Mouse (Mus musculus): ENCODE results near the gene Trmt6. TPM values are rescaled to one million over a fixed set of nuclear protein-coding genes. Genes with fewer than 3 reads are reported as not detected.

Gene Trmt6
- polyA plus RNA-seq, 1 experiment from 2014 or later = 26.5 TPM

GRCm38 (mm10) chr2:132846407-132847358 lies 30.8 kb upstream of the Trmt6 start, which contains the start of gene Crls1:
TSS of gene Crls1 (plus strand) at chr2:132846666.
- WGBS (ENCODE audit: insufficient replicate concordance) = under 1% methylated on average over 96 of the region's 96 CpGs
- H3K4me2 ChIP-seq = peak within 1 kb of the TSS; percentile 90

GRCm38 (mm10) chr2:132841071-132841470 lies 25.2 kb upstream of the Trmt6 start:
- Histone ChIP-seq H3K9ac (ENCODE audit: low read depth, low read length) (no peak overlapping the region), H3K9me3 (replicated peaks; ENCODE audit: control insufficient read depth, low read length) (no peaks in the 10 kb centered on the region), H3K36me3 (ENCODE audit: control insufficient read depth, insufficient read depth, low read length) (0 out of 2 replicates have a peak, but pooled peaks cover 2% of the 10 kb centered on the region), H3K27ac (ENCODE audit: low read depth, low read length) (no peak overlapping the region), H3K27me3 (ENCODE audit: control insufficient read depth, insufficient read depth, low read length) (no peaks in the 10 kb centered on the region), H3K4me2 (no peak overlapping the region), H3K4me3 (ENCODE audit: low read depth, low read length) (no peak overlapping the region), H3K4me1 (ENCODE audit: control insufficient read depth, insufficient read depth, low read length) (no peaks in the 10 kb centered on the region)
- 91% methylated on average over 4 of the region's 4 CpGs for WGBS (ENCODE audit: insufficient replicate concordance)
- no peak for ATAC-seq (replicated peaks; ENCODE audit: insufficient number of reproducible peaks, low FRiP score, low TSS enrichment)

More at GRCm38 (mm10) chr2:132846407-132847358, 30.8 kb upstream of the Trmt6 start, which contains the start of gene Crls1:
- Histone ChIP-seq H3K27ac (ENCODE audit: low read depth, low read length) (peak within 1 kb of the TSS; percentile 62), H3K9me3 (replicated peaks; ENCODE audit: control insufficient read depth, low read length) (no peaks in the 10 kb centered on the region), H3K9ac (ENCODE audit: low read depth, low read length) (peak within 1 kb of the TSS; percentile 89), H3K36me3 (ENCODE audit: control insufficient read depth, insufficient read depth, low read length) (no peaks in the 10 kb centered on the region), H3K4me1 (ENCODE audit: control insufficient read depth, insufficient read depth, low read length) (peaks cover 12% of the 10 kb centered on the region), H3K27me3 (ENCODE audit: control insufficient read depth, insufficient read depth, low read length) (no peaks in the 10 kb centered on the region), H3K4me3 (ENCODE audit: low read depth, low read length) (peak within 1 kb of the TSS; percentile 91)
- peak; percentile 84 for ATAC-seq (replicated peaks; ENCODE audit: insufficient number of reproducible peaks, low FRiP score, low TSS enrichment)

- Histone ChIP-seq H3K4me1 (ENCODE audit: control insufficient read depth, insufficient read depth, low read length) (no peaks in the 10 kb centered on the region), H3K9ac (ENCODE audit: low read depth, low read length) (no peak overlapping the region), H3K27ac (ENCODE audit: low read depth, low read length) (no peak overlapping the region), H3K9me3 (replicated peaks; ENCODE audit: control insufficient read depth, low read length) (no peaks in the 10 kb centered on the region), H3K4me3 (ENCODE audit: low read depth, low read length) (no peak overlapping the region), H3K4me2 (no peak overlapping the region), H3K27me3 (ENCODE audit: control insufficient read depth, insufficient read depth, low read length) (no peaks in the 10 kb centered on the region), H3K36me3 (ENCODE audit: control insufficient read depth, insufficient read depth, low read length) (peaks cover 29% of the 10 kb centered on the region)
- ATAC-seq (replicated peaks; ENCODE audit: insufficient number of reproducible peaks, low FRiP score, low TSS enrichment) = no peak
- 73% methylated on average over 2 of the region's 2 CpGs for WGBS (ENCODE audit: insufficient replicate concordance)
Measured at GRCm38 (mm10) chr2:132802976-132803375, 12.9 kb downstream of the Trmt6 start.

- Histone ChIP-seq H3K36me3 (ENCODE audit: control insufficient read depth, insufficient read depth, low read length) (no peaks in the 10 kb centered on the region), H3K27ac (ENCODE audit: low read depth, low read length) (no peak overlapping the region), H3K27me3 (ENCODE audit: control insufficient read depth, insufficient read depth, low read length) (no peaks in the 10 kb centered on the region), H3K4me1 (ENCODE audit: control insufficient read depth, insufficient read depth, low read length) (no peaks in the 10 kb centered on the region), H3K9me3 (replicated peaks; ENCODE audit: control insufficient read depth, low read length) (no peaks in the 10 kb centered on the region), H3K9ac (ENCODE audit: low read depth, low read length) (no peak overlapping the region), H3K4me3 (ENCODE audit: low read depth, low read length) (no peak overlapping the region), H3K4me2 (no peak overlapping the region)
- WGBS (ENCODE audit: insufficient replicate concordance) = 73% methylated on average over 7 of the region's 7 CpGs
- ATAC-seq (replicated peaks; ENCODE audit: insufficient number of reproducible peaks, low FRiP score, low TSS enrichment) = no peak
Measured at GRCm38 (mm10) chr2:132794204-132794586, 21.7 kb downstream of the Trmt6 start.

- Histone ChIP-seq H3K36me3 (ENCODE audit: control insufficient read depth, insufficient read depth, low read length) (no peaks in the 10 kb centered on the region), H3K9me3 (replicated peaks; ENCODE audit: control insufficient read depth, low read length) (no peaks in the 10 kb centered on the region), H3K4me3 (ENCODE audit: low read depth, low read length) (no peak overlapping the region), H3K4me2 (no peak overlapping the region), H3K9ac (ENCODE audit: low read depth, low read length) (no peak overlapping the region), H3K27ac (ENCODE audit: low read depth, low read length) (no peak overlapping the region), H3K27me3 (ENCODE audit: control insufficient read depth, insufficient read depth, low read length) (no peaks in the 10 kb centered on the region), H3K4me1 (ENCODE audit: control insufficient read depth, insufficient read depth, low read length) (no peaks in the 10 kb centered on the region)
- no peak for ATAC-seq (replicated peaks; ENCODE audit: insufficient number of reproducible peaks, low FRiP score, low TSS enrichment)
- 76% methylated on average over 19 of the region's 19 CpGs for WGBS (ENCODE audit: insufficient replicate concordance)
Measured at GRCm38 (mm10) chr2:132793441-132794203, 22.2 kb downstream of the Trmt6 start.

GRCm38 (mm10) chr2:132784039-132784438 lies 31.8 kb downstream of the Trmt6 start:
- H3K27ac ChIP-seq (ENCODE audit: low read depth, low read length) = no peak overlapping the region
- H3K4me1 ChIP-seq (ENCODE audit: control insufficient read depth, insufficient read depth, low read length) = 0 out of 2 replicates have a peak, but pooled peaks cover 2% of the 10 kb centered on the region
- no peaks in the 10 kb centered on the region for H3K9me3 ChIP-seq (replicated peaks; ENCODE audit: control insufficient read depth, low read length)
- no peak overlapping the region for H3K4me3 ChIP-seq (ENCODE audit: low read depth, low read length)
- no peaks in the 10 kb centered on the region for H3K36me3 ChIP-seq (ENCODE audit: control insufficient read depth, insufficient read depth, low read length)
- H3K27me3 ChIP-seq (ENCODE audit: control insufficient read depth, insufficient read depth, low read length) = peaks cover 12% of the 10 kb centered on the region; the same call in 1 of the 2 replicates
- H3K4me2 ChIP-seq = no peak overlapping the region
- H3K9ac ChIP-seq (ENCODE audit: low read depth, low read length) = no peak overlapping the region
- WGBS (ENCODE audit: insufficient replicate concordance) = 75% methylated on average over 6 of the region's 6 CpGs
- ATAC-seq (replicated peaks; ENCODE audit: insufficient number of reproducible peaks, low FRiP score, low TSS enrichment) = no peak

- Histone ChIP-seq H3K4me1 (ENCODE audit: control insufficient read depth, insufficient read depth, low read length) (0 out of 2 replicates have a peak, but pooled peaks cover 2% of the 10 kb centered on the region), H3K27me3 (ENCODE audit: control insufficient read depth, insufficient read depth, low read length) (peaks cover 12% of the 10 kb centered on the region; the same call in 1 of the 2 replicates), H3K4me3 (ENCODE audit: low read depth, low read length) (peak overlapping the region; percentile 46), H3K36me3 (ENCODE audit: control insufficient read depth, insufficient read depth, low read length) (no peaks in the 10 kb centered on the region), H3K9ac (ENCODE audit: low read depth, low read length) (no peak overlapping the region), H3K4me2 (peak overlapping the region; percentile 83), H3K27ac (ENCODE audit: low read depth, low read length) (no peak overlapping the region), H3K9me3 (replicated peaks; ENCODE audit: control insufficient read depth, low read length) (no peaks in the 10 kb centered on the region)
- peak; percentile 91 for ATAC-seq (replicated peaks; ENCODE audit: insufficient number of reproducible peaks, low FRiP score, low TSS enrichment)
- WGBS (ENCODE audit: insufficient replicate concordance) = under 1% methylated on average over 41 of the region's 41 CpGs
Measured at GRCm38 (mm10) chr2:132781439-132782068, 34.3 kb downstream of the Trmt6 start.

- peaks cover 12% of the 10 kb centered on the region; the same call in 1 of the 2 replicates for H3K27me3 ChIP-seq (ENCODE audit: control insufficient read depth, insufficient read depth, low read length)
- 7% methylated on average over 4 of the region's 4 CpGs for WGBS (ENCODE audit: insufficient replicate concordance)
- H3K4me2 ChIP-seq = peak within 1 kb of the TSS; percentile 83
- no peaks in the 10 kb centered on the region for H3K9me3 ChIP-seq (replicated peaks; ENCODE audit: control insufficient read depth, low read length)
- H3K9ac ChIP-seq (ENCODE audit: low read depth, low read length) = no peak within 1 kb of the TSS
- no peaks in the 10 kb centered on the region for H3K36me3 ChIP-seq (ENCODE audit: control insufficient read depth, insufficient read depth, low read length)
- 0 out of 2 replicates have a peak, but pooled peaks cover 2% of the 10 kb centered on the region for H3K4me1 ChIP-seq (ENCODE audit: control insufficient read depth, insufficient read depth, low read length)
- peak within 1 kb of the TSS; percentile 46 for H3K4me3 ChIP-seq (ENCODE audit: low read depth, low read length)
- H3K27ac ChIP-seq (ENCODE audit: low read depth, low read length) = no peak within 1 kb of the TSS
- ATAC-seq (replicated peaks; ENCODE audit: insufficient number of reproducible peaks, low FRiP score, low TSS enrichment) = no peak
Measured at GRCm38 (mm10) chr2:132780978-132781377, 34.9 kb downstream of the Trmt6 start, which contains the start of gene Chgb. TSS of gene Chgb (plus strand) at chr2:132781278.

Measured in heart, embryonic 11.5 days (tissue).